Mouse (Mus musculus): ENCODE data around the gene Dld.
A peak's percentile ranks its signal among the peaks of the same experiment; 100 is the strongest.

The Dld gene

DNA sequence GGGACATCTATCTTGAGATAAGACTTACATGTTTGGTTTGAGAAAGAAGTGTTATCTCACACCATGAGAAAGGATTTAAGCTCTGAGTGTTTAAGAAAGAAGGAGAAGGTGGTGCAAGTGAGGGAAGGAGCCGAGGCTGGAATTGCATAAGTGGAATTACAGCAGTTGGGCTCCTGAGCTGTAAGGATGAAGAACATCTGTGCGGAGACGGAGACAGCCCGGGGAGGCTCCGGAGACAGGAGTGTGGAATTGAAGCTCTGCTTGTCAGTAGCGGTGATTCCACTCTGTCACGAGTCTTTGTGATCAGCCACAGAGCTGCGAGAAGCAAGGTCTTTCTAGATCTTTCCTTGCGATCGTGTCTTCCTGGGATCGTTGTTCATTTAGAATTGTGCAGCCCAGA is 56.3 kb downstream of the Dld start:
- DNase-seq (ENCODE audit: low read depth, low spot score), result peak; percentile 24

DNA sequence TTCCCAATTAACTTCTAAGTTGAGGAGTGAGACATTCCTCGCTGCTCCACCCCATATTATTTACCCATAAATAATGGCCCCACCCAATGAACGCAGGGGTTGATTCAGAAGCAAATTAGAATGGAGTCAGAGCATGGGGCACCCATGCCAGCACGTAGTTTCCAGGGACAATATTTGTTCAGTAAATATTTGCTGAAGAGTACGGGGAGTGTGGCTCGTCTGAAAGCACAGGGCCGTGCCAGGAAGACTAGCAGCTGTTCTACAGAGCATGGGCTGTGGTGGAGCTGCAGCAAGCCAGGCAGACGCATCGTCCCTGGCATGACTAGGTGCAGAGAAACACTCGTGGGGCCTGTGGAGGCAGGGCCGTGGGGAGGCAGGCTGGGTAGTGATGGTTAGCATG is 56.7 kb downstream of the Dld start:
- peak; percentile 15 for DNase-seq (ENCODE audit: low read depth, low spot score)

DNA sequence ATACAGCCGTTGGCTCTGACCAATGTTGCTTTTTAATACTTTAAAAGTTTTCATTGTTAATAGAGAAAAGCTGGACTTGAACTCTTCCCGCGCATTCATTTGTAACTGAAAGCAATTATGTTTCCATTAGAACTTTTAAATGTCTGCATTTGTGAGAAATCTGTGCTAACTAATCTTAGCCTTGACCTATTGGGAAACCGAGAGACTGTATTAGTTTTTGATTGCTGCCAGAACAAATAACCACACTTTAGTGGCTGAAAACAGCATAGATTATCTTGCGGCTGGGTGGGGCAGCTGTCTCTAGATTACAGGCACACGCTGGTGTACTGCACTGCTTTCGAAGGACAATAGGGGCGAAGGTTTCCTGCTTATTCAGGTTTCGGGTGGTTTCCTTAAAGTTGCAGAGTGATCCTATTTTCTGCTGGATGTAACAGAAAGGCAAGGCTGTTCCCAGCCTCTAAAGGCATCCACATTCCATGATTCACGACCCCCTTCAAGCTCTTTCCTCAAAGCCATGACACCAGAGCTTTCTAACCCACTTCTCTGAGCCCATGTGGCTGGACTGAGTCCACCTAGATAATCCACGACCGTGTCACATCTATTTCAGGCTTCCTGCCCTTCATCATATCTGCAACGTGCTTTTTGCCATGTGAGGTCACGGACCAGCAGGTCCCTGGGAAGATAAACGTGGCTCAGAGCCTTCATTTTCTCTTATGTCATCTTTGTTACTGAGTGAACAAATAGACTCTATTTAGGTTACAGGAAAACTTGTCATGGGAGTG is 57.7 kb downstream of the Dld start:
- no peak for DNase-seq (ENCODE audit: low read depth, low spot score)

DNA sequence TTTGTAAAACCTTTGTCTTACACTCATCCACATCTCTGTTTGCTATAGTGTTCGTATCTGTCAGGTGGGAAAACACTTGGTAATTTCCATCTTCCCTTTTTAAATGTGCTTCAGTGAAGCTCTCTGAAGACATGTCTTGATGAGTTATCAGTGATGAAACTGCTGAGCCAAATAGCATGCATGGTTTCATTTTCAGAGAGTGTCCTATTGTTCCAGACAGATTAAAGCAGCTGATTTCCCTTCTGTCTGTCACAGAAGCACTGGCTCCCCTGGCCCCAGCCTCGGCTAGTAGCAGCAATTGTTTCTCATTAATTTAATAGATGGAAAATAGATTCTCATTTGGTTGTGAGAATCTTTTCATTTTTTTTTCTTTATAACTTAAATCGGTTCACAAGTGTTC is 60.3 kb downstream of the Dld start:
- no peak for DNase-seq (ENCODE audit: low read depth, low spot score)

DNA sequence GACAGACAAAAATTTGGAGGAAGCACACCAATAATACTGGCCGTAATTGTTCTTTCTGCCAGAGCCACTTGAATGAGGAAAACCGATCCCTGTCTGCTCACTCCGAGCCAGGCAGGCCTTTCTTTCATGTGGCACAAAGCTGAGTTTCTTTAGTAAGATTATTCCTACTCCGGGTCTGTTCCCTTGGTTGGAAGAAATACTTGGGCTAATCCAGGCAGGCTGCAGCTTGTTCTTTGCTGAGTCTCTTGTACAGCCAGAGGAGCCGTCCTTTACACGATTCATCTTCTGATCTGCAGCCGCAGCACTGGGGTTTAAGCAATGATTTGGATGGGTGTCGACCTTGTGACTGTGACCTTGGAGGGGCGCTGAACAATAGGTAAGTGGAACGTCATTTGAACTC is 62.2 kb downstream of the Dld start:
- DNase-seq (ENCODE audit: low read depth, low spot score), result no peak

DNA sequence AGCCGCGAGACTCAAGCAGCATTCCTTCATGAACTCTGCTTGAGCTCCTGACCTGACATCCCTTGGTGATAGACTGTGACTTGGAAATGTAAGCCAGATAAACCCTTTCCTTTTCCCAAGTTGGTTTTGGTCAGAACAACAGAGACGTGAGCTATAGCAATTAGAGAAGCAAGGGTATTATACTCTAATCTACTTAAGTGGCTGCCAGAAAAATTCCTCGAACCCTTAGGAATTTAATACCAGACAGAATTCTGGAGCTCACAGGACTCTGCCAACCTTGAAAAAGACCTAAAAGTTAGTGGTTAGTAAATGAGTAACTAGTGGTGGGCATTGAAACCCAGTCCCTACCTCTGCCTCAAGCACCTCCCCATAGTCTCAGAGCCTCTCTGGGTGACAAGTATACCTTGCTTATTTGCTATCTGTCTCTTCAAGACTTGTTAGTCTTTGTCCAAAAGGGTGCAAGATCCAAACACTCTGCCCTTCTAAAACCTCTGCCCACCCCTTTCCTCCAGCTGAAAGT is 67.6 kb downstream of the Dld start:
- no peak for DNase-seq (ENCODE audit: low read depth, low spot score)

DNA sequence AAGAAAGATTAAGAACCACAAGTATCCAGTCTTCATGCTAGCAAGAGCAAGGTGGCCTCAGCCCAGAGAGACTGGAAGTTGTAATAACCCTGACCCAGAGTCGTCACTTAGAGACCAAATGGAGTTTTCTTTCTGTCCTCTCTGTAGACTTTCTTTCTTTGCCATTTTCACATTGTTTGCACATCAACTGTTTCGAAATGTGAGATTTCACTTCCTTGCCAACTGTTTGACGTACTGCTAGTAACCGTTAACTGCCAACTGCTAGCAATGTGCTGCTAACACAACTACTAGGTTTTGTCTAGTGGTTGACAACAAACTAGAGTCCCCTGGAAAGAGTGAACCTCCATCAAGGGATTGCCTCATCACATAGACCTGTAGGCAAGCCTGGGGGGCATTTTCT is 68.1 kb downstream of the Dld start:
- no peak for DNase-seq (ENCODE audit: low read depth, low spot score)

DNA sequence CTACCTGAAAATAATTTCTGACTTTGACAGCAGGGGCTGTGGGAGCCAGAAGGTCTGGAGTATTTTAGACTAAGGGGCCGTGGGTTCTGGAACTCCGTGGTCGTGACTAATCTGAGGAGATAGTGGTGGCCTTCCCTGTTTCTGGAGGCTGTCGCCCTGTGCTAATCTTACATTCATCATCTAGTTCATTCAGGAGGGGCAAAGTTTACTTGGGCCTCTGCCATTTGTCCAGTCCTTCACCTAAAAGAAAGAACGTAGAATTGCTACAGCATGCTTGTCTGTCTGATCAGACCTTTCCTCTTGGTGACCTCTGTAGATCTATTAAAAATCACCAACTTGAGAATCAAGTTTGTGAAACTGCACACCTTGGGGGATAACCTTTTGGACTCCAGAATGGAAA is 69.0 kb downstream of the Dld start:
- DNase-seq (ENCODE audit: low read depth, low spot score), result no peak

Data from brain, adult 2 months (tissue).